Mouse (Mus musculus): ENCODE data around the gene Ipmk. TPM values are rescaled to one million over a fixed set of nuclear protein-coding genes. Genes with fewer than 3 reads are reported as not detected.

The Ipmk gene
- polyA plus RNA-seq (2021; fragmentation: Nextera tagmentation) = 4.7 and 5.3 TPM in 2 replicates
- long read RNA-seq, experiment 1, full-length matches to known transcripts = 5 of 15 reads
- long read RNA-seq, experiment 1, partial matches to known transcripts = 1 of 15 reads
- long read RNA-seq, experiment 1, other reads (novel, unspliced or antisense) = 9 of 15 reads
- long read RNA-seq, experiment 2, full-length matches to known transcripts = 66 of 93 reads
- long read RNA-seq, experiment 2, partial matches to known transcripts = 2 of 93 reads
- long read RNA-seq, experiment 2, other reads (novel, unspliced or antisense) = 25 of 93 reads

DNA sequence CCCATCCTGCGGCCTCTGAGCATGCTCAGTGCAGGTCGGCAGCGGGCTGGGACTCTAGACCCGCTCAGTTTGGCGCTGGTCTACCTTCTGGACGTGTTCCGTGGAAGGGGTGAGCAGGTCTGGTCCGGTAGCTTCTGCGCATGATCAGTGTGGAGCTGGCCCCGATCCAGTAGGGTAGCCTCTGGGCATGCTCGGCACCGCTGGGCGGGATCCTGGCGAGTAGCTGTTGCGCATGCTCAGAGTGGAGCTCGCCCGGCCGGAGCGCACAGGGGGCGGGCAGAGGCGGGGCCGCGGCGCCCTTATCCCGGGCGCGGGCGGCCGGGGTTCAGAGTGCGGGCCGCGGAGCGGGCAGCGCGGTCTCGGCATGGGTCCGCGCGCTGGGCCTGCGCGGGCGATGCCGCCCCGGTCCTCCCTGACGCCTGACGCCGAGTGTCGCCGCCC is at the start of gene Ipmk:
Ipmk (plus strand) TSS at position 255 of the 441 bp plus-strand sequence.

DNA sequence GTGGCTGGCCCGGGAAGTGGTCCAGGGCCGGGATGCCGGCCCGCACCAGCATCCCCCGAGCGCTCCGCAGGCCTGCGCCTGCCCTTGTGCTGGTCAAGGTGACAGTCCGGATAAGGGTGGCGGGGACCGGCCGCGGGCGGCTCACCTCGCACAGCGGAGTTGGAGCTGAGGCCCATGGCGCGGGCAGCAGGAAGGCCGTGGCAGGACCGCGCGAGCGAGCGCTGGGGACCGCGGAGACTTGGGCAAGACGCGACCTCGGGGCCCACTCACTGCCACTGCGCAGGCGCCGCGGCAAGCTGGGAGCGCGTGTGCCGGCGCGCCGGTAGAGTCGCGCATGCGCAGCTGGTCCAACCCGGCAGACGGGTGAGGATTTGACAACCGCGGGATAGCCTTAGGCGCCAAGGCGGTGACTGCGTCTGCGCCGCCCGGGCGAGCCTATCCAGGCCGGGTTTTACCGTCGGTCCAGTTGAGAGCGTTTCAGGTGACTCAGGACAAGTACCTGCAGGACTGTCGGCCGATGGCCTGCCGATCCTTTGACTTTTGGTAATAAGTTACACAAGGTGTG is 2.9 kb upstream of the Ipmk start, which contains the start of gene Cisd1:
Cisd1 (minus strand) TSS at position 376 of the 565 bp plus-strand sequence.

Other genes with a start within 250 kb of the Ipmk start
- gene Bicc1, start 188.1 kb upstream of the Ipmk start, polyA plus RNA-seq (2021; fragmentation: Nextera tagmentation) = 1.3 and 1.4 TPM in 2 replicates
- 15.4 and 16.9 TPM in 2 replicates for gene Tfam, start 109.5 kb upstream of the Ipmk start, polyA plus RNA-seq (2021; fragmentation: Nextera tagmentation)
- gene Ube2d1, start 62.5 kb upstream of the Ipmk start, polyA plus RNA-seq (2021; fragmentation: Nextera tagmentation) = 21.3 and 35.6 TPM in 2 replicates
- 539 and 552 TPM in 2 replicates for gene Cisd1, start 2.8 kb upstream of the Ipmk start, polyA plus RNA-seq (2021; fragmentation: Nextera tagmentation)

Data from layer of hippocampus, adult 6 months (tissue).